Mouse (Mus musculus) liver, embryonic 13.5 days (tissue): ENCODE measurements around the gene Spata45. TPM values are rescaled to one million over a fixed set of nuclear protein-coding genes. Genes with fewer than 3 reads are reported as not detected.

ENCODE experiments used
- ATAC-seq: fragments of 200-750 bp; cut with Nextera tagmentation; 2 replicates; pipeline ENCODE4 v1.8.0; 2017; ENCODE audit warnings: low read depth, mild to moderate bottlenecking, moderate number of reproducible peaks, moderate library complexity
- DNase-seq: peaks from one replicate; pipeline ENCODE4 v3.0.0; 2022
- H3K27ac ChIP-seq: fragments of 300-500 bp; sonication (generic); 2 replicates; pipeline ENCODE4 v1.5.1; 2015; ENCODE audit warnings: moderate library complexity, mild to moderate bottlenecking, inconsistent platforms
- H3K27me3 ChIP-seq: fragments of 300-500 bp; sonication (generic); 2 replicates; pipeline ENCODE4 v1.6.1; 2015; ENCODE audit warnings: mild to moderate bottlenecking, inconsistent platforms
- H3K36me3 ChIP-seq: fragments of 300-500 bp; sonication (generic); 2 replicates; pipeline ENCODE4 v1.6.1; 2015; ENCODE audit warnings: mild to moderate bottlenecking, inconsistent platforms
- H3K4me1 ChIP-seq: fragments of 300-500 bp; sonication (generic); replicated peaks from 2 replicates; pipeline ENCODE4 v1.6.1; 2015; ENCODE audit warnings: inconsistent platforms
- H3K4me2 ChIP-seq: fragments of 300-500 bp; sonication (generic); 2 replicates; pipeline ENCODE4 v1.6.1; 2015; ENCODE audit warnings: inconsistent platforms, mild to moderate bottlenecking, moderate library complexity
- H3K4me3 ChIP-seq: fragments of 300-500 bp; sonication (generic); replicated peaks from 2 replicates; pipeline ENCODE4 v1.5.1; 2015; ENCODE audit warnings: mild to moderate bottlenecking, inconsistent platforms
- H3K9ac ChIP-seq: fragments of 300-500 bp; sonication (generic); 2 replicates; pipeline ENCODE4 v1.6.1; 2015; ENCODE audit warnings: mild to moderate bottlenecking, inconsistent platforms
- H3K9me3 ChIP-seq: fragments of 300-500 bp; sonication (generic); replicated peaks from 2 replicates; pipeline ENCODE4 v1.6.1; 2016; ENCODE audit warnings: inconsistent platforms
- WGBS: fragments of 180-500 bp; shearing (Covaris S2); methylation state at CpG from one replicate; pipeline ENCODE4 v1.1.7; 2015; ENCODE audit not compliant: insufficient replicate concordance; 5-methylcytosine and 5-hydroxymethylcytosine counted together
- polyA plus RNA-seq: library from polyadenylated mRNA; unstranded; fragments of >200 nt; fragmentation: Nextera tagmentation; extraction: Ambion mirVana; gene quantifications from 2 replicates; pipeline ENCODE4 v1.2.1, GENCODE M21; 2015

Gene Spata45
- polyA plus RNA-seq, 1 experiment from 2014 or later, result not detected

GRCm38 (mm10) chr1:191086304-191086878 lies 50.0 kb downstream of the Spata45 start:
- H3K27me3 ChIP-seq, result peaks cover 6% of the 10 kb centered on the region; the same call in 1 of the 2 replicates
- no peak overlapping the region for H3K4me3 ChIP-seq
- H3K9ac ChIP-seq, result no peak overlapping the region
- no peaks in the 10 kb centered on the region for H3K9me3 ChIP-seq
- H3K27ac ChIP-seq, result no peak overlapping the region
- WGBS, result 72% methylated on average over 7 of the region's 7 CpGs
- H3K36me3 ChIP-seq, result peaks cover 51% of the 10 kb centered on the region
- peaks cover 39% of the 10 kb centered on the region for H3K4me1 ChIP-seq
- no peak for DNase-seq
- ATAC-seq, result no peak
- no peak overlapping the region for H3K4me2 ChIP-seq

GRCm38 (mm10) chr1:191086960-191087359 lies 50.5 kb downstream of the Spata45 start:
- H3K4me2 ChIP-seq, result no peak overlapping the region
- 75% methylated on average over 8 of the region's 8 CpGs for WGBS
- H3K27ac ChIP-seq, result no peak overlapping the region
- H3K27me3 ChIP-seq, result peaks cover 6% of the 10 kb centered on the region; the same call in 1 of the 2 replicates
- H3K4me1 ChIP-seq, result peaks cover 40% of the 10 kb centered on the region
- H3K4me3 ChIP-seq, result no peak overlapping the region
- H3K9ac ChIP-seq, result 0 out of 2 replicates have a peak overlapping the region, but pooled peaks have one; percentile 13
- ATAC-seq, result no peak
- no peak for DNase-seq
- H3K9me3 ChIP-seq, result no peaks in the 10 kb centered on the region
- peaks cover 45% of the 10 kb centered on the region for H3K36me3 ChIP-seq

- H3K4me3 ChIP-seq, result no peak overlapping the region
- H3K4me1 ChIP-seq, result peaks cover 44% of the 10 kb centered on the region
- DNase-seq, result no peak
- no peak for ATAC-seq
- H3K36me3 ChIP-seq, result peaks cover 35% of the 10 kb centered on the region
- peaks cover 6% of the 10 kb centered on the region; the same call in 1 of the 2 replicates for H3K27me3 ChIP-seq
- H3K27ac ChIP-seq, result no peak overlapping the region
- no peak overlapping the region for H3K4me2 ChIP-seq
- no peaks in the 10 kb centered on the region for H3K9me3 ChIP-seq
- WGBS, result 28% methylated on average over 5 of the region's 5 CpGs
- 0 out of 2 replicates have a peak overlapping the region, but pooled peaks have one; percentile 1 for H3K9ac ChIP-seq
Measured at GRCm38 (mm10) chr1:191087955-191088354, 51.5 kb downstream of the Spata45 start.

- Histone ChIP-seq H3K4me2 (no peak overlapping the region), H3K9ac (no peak overlapping the region), H3K4me3 (no peak overlapping the region), H3K27ac (no peak overlapping the region), H3K9me3 (no peaks in the 10 kb centered on the region), H3K27me3 (peaks cover 9% of the 10 kb centered on the region; the same call in 1 of the 2 replicates), H3K4me1 (peaks cover 44% of the 10 kb centered on the region), H3K36me3 (peaks cover 22% of the 10 kb centered on the region)
- ATAC-seq (no peak), DNase-seq (no peak)
- WGBS, result 28% methylated on average over 6 of the region's 6 CpGs
Measured at GRCm38 (mm10) chr1:191089355-191089754, 52.9 kb downstream of the Spata45 start.

GRCm38 (mm10) chr1:191092050-191092449 lies 55.6 kb downstream of the Spata45 start:
- Histone ChIP-seq H3K4me2 (no peak overlapping the region), H3K27me3 (peaks cover 30% of the 10 kb centered on the region), H3K36me3 (no peaks in the 10 kb centered on the region), H3K4me3 (no peak overlapping the region), H3K9me3 (no peaks in the 10 kb centered on the region), H3K27ac (no peak overlapping the region), H3K4me1 (peaks cover 34% of the 10 kb centered on the region), H3K9ac (no peak overlapping the region)
- WGBS, result 58% methylated on average over 8 of the region's 8 CpGs
- no peak for ATAC-seq
- DNase-seq, result no peak

Other genes starting within 250 kb of the Spata45 start
- gene Rps6kc1, start 124.9 kb upstream of the Spata45 start, polyA plus RNA-seq, result 3.6 and 4.5 TPM in 2 replicates
- 16.4 and 17.0 TPM in 2 replicates for gene Angel2, start 111.5 kb upstream of the Spata45 start, polyA plus RNA-seq
- gene Vash2, start 57.3 kb upstream of the Spata45 start, polyA plus RNA-seq, result 1.5 and 2.1 TPM in 2 replicates
- 4.3 and 5.0 TPM in 2 replicates for gene Flvcr1, start 10.5 kb upstream of the Spata45 start, polyA plus RNA-seq
- 8.6 and 10.3 TPM in 2 replicates for gene Tatdn3, start 26.3 kb downstream of the Spata45 start, polyA plus RNA-seq
- gene Nsl1, start 26.4 kb downstream of the Spata45 start, polyA plus RNA-seq, result 16.7 and 18.1 TPM in 2 replicates
- 2.6 and 3.1 TPM in 2 replicates for gene Batf3, start 61.2 kb downstream of the Spata45 start, polyA plus RNA-seq
- not detected in 2 replicates for gene Fam71a, start 128.2 kb downstream of the Spata45 start, polyA plus RNA-seq
- gene Atf3, start 181.4 kb downstream of the Spata45 start, polyA plus RNA-seq, result 1.3 TPM in 2 replicates